Mouse (Mus musculus) lung, postnatal 0 days (tissue): ENCODE data around the gene Hkdc1.

Source experiments
- CTCF ChIP-seq: IDR thresholded peaks from 2 replicates; pipeline ENCODE4 v1.5.1; 2016; ENCODE audit warnings: antibody characterized with exemption, mild to moderate bottlenecking
- EP300 ChIP-seq: IDR thresholded peaks from 2 replicates; pipeline ENCODE4 v1.6.1; 2016; ENCODE audit warnings: antibody characterized with exemption, mild to moderate bottlenecking, control low read depth

- no peak for TF ChIP-seq CTCF
- TF ChIP-seq EP300: no peak
Observed at GRCm38 (mm10) chr10:62421127-62421526, 1.2 kb downstream of the Hkdc1 start.
